Mouse (Mus musculus): ENCODE measurements around the gene Brd3.

- TF ChIP-seq GATA1 (IDR thresholded peaks at IDR 0.05; ENCODE audit: borderline replicate concordance, low read length): no peak
- TF ChIP-seq FLI1 (IDR thresholded peaks at IDR 0.05; ENCODE audit: low read length): no peak
Measured at GRCm38 (mm10) chr2:27413936-27414657, 93.4 kb downstream of the Brd3 start.
